Mouse (Mus musculus) macrophage (primary cell): ENCODE measurements at regions not wholly inside any gene's neighbourhood (a gene's known extent, or its start where the extent isn't known, plus 50 kb on each side); places are given as distances from the start of the nearest gene placed in this dataset.

Experiments
- H3K27ac ChIP-seq: fragments of 350-480 bp; formaldehyde crosslinking; 2 replicates; pipeline ENCODE4 v1.9.0; 2021
- H3K36me3 ChIP-seq: fragments of 350-480 bp; formaldehyde crosslinking; 2 replicates; pipeline ENCODE4 v1.9.0; 2021; ENCODE audit errors: inconsistent target
- H3K4me3 ChIP-seq: fragments of 350-480 bp; formaldehyde crosslinking; 2 replicates; pipeline ENCODE4 v1.9.0; 2021; ENCODE audit errors: inconsistent target
- H3K79me2 ChIP-seq: fragments of 350-480 bp; formaldehyde crosslinking; 2 replicates; pipeline ENCODE4 v1.9.0; 2021; ENCODE audit errors: inconsistent target
- WGBS: methylation state at CpG from one replicate; pipeline ENCODE4 v1.1.7; 2026; ENCODE audit warnings: inconsistent platforms; ENCODE audit not compliant: missing documents; 5-methylcytosine and 5-hydroxymethylcytosine counted together

GRCm38 (mm10) chr12:35293566-35293965 is 241.3 kb downstream of the Ahr start:
- no peak overlapping the region for H3K4me3 ChIP-seq
- H3K36me3 ChIP-seq: no peaks in the 10 kb centered on the region
- peak overlapping the region; percentile 70 for H3K27ac ChIP-seq
- no peaks in the 10 kb centered on the region for H3K79me2 ChIP-seq
- 73% methylated on average over 2 of the region's 2 CpGs for WGBS

- no peaks in the 10 kb centered on the region for H3K79me2 ChIP-seq
- H3K27ac ChIP-seq: peak overlapping the region; percentile 70
- no peak overlapping the region for H3K4me3 ChIP-seq
- no peaks in the 10 kb centered on the region for H3K36me3 ChIP-seq
- 8% methylated on average over 6 of the region's 6 CpGs for WGBS
Observed at GRCm38 (mm10) chr12:35291941-35292341, 242.9 kb downstream of the Ahr start.

DNA sequence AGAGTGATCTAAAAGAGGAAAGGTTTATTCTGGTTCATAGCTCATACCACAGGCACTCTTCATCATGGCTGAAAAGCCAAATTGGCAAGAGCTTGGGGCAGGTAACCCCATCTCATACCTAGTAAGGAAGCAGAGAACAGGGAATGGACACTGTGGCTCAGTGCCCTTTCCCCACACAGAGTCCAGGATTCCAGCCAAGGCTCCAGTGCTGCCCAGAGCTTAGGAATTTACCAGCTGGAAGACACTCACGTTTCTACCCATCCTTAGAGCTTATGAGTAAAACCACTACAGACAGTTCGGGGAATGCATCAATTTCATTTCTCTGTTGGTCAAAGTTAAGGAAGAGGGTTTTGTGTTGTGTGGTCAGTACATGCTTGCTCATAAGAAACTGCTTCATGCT is 241.0 kb downstream of the Snx13 start:
- Histone ChIP-seq H3K4me3 (no peak overlapping the region), H3K79me2 (no peaks in the 10 kb centered on the region), H3K36me3 (no peaks in the 10 kb centered on the region), H3K27ac (no peak overlapping the region)
- WGBS: 56% methylated on average over 2 of the region's 2 CpGs

GRCm38 (mm10) chr12:35287570-35287969 is 240.6 kb downstream of the Snx13 start:
- Histone ChIP-seq H3K79me2 (no peaks in the 10 kb centered on the region), H3K36me3 (no peaks in the 10 kb centered on the region), H3K27ac (no peak overlapping the region), H3K4me3 (no peak overlapping the region)
- WGBS: 93% methylated on average over 2 of the region's 3 CpGs

DNA sequence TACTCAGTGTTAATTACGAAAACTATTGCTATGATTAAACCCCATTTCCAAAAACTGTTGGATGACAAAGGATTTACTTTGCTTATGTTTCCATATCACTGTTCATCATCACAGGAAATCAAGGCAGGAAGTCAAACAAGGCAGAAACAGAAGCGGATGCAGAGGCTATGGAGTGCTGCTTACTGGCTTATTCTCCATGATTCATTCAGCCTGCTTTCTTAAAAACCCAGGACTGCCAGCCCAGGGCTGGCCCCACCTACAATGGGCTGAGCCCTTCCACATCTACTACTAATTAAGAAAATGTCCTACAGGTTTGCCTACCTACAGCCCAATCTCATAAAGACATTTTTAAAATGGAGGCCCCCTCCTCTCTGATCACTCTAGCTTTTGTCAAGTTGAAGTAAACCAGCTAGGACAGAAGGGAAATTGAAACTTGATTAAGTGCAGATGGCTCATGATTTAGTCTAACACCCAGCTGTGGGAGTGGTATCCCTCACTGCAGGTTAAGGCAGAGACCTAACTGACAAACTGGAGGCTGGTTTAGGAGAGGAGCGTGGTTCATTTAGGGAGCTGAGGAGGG is 240.1 kb downstream of the Snx13 start:
- Histone ChIP-seq H3K36me3 (no peaks in the 10 kb centered on the region), H3K27ac (no peak overlapping the region), H3K4me3 (no peak overlapping the region), H3K79me2 (no peaks in the 10 kb centered on the region)
- WGBS: 75% methylated on average over 3 of the region's 3 CpGs

- Histone ChIP-seq H3K4me3 (no peak overlapping the region), H3K79me2 (no peaks in the 10 kb centered on the region), H3K36me3 (no peaks in the 10 kb centered on the region), H3K27ac (no peak overlapping the region)
- WGBS: 97% methylated on average over 2 of the region's 2 CpGs
Observed at GRCm38 (mm10) chr12:35284345-35284744, 237.4 kb downstream of the Snx13 start.

DNA sequence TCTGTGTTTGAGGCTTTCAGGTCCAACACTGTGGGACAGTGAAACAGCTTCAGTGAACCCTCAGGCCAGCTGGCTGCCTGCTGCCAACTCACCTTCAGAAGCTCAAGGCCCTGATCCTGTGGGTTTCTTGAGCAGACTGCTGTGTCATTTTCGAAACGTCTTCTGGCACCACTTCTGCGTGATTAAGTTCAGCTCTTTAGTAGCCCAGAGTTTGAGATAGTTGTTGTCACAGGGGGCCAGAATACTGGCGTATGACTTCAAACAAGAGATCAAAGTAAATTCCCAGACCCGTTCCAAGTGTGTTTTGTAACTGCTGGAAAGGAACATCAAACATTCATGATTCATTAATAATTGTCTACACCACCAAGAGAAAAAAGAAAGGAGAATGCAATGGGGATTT is 236.9 kb downstream of the Snx13 start:
- 54% methylated on average over 5 of the region's 5 CpGs for WGBS
- no peaks in the 10 kb centered on the region for H3K79me2 ChIP-seq
- no peak overlapping the region for H3K27ac ChIP-seq
- H3K4me3 ChIP-seq: no peak overlapping the region
- no peaks in the 10 kb centered on the region for H3K36me3 ChIP-seq

- Histone ChIP-seq H3K36me3 (no peaks in the 10 kb centered on the region), H3K4me3 (no peak overlapping the region), H3K79me2 (no peaks in the 10 kb centered on the region), H3K27ac (no peak overlapping the region)
Observed at GRCm38 (mm10) chr12:35283407-35283806, 236.4 kb downstream of the Snx13 start.

GRCm38 (mm10) chr12:35269465-35269864 is 222.5 kb downstream of the Snx13 start:
- H3K79me2 ChIP-seq: no peaks in the 10 kb centered on the region
- H3K36me3 ChIP-seq: no peaks in the 10 kb centered on the region
- H3K27ac ChIP-seq: peak overlapping the region; percentile 45
- no peak overlapping the region for H3K4me3 ChIP-seq

DNA sequence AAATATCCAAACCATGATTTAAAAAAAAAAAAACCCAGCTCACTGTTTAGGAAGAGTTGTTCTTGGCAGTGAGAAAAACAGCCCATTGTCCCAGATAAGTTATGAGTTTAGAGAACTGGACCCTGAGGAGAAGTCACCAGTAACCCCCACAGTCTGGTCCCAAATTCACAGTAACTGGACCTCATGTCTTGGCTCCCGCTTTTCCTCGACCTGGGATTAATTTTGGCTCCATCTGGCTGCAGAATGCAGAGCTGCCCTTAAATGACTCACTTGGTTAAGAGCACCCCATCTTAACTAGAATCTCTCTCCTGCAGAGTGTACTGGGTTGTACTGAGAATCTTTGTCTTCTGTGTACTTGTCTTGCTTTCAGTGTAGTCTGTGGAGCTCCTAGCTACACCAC is 221.0 kb downstream of the Snx13 start:
- 94% methylated on average over 2 of the region's 2 CpGs for WGBS
- no peaks in the 10 kb centered on the region for H3K79me2 ChIP-seq
- H3K36me3 ChIP-seq: no peaks in the 10 kb centered on the region
- no peak overlapping the region for H3K27ac ChIP-seq
- no peak overlapping the region for H3K4me3 ChIP-seq

GRCm38 (mm10) chr12:35267023-35267654 is 220.2 kb downstream of the Snx13 start:
- 23% methylated on average over 6 of the region's 6 CpGs for WGBS
- H3K27ac ChIP-seq: no peak overlapping the region

GRCm38 (mm10) chr12:35259781-35260180 is 212.8 kb downstream of the Snx13 start:
- Histone ChIP-seq H3K4me3 (no peak overlapping the region), H3K27ac (no peak overlapping the region), H3K36me3 (no peaks in the 10 kb centered on the region), H3K79me2 (no peaks in the 10 kb centered on the region)

More at GRCm38 (mm10) chr12:35267023-35267654, 220.2 kb downstream of the Snx13 start:
- Histone ChIP-seq H3K4me3 (no peak overlapping the region), H3K79me2 (no peaks in the 10 kb centered on the region), H3K36me3 (no peaks in the 10 kb centered on the region)

- Histone ChIP-seq H3K4me3 (no peak overlapping the region), H3K36me3 (no peaks in the 10 kb centered on the region), H3K27ac (no peak overlapping the region), H3K79me2 (no peaks in the 10 kb centered on the region)
- WGBS: 97% methylated on average over 2 of the region's 2 CpGs
Observed at GRCm38 (mm10) chr12:35255723-35256401, 208.9 kb downstream of the Snx13 start.

DNA sequence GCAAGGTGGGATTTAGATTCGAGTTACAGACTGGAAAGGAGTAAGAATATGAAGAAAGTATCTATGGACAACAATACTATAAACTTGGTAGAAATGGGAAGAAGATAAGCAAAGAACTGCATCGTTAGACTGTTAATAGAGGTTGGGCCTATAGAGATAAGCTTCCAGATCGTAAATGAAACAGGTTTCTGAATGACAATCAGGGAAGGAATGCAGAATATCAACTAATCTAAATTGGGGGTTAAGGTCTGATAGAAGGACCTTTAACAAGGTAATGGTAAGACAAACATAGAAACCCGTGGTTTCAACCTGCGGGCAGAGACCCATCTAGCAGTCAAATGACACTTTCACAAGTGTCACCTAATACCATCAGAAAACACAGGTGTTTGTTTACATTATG is 201.5 kb downstream of the Snx13 start:
- Histone ChIP-seq H3K27ac (no peak overlapping the region), H3K4me3 (no peak overlapping the region), H3K36me3 (no peaks in the 10 kb centered on the region), H3K79me2 (no peaks in the 10 kb centered on the region)
- WGBS: 83% methylated on average over 5 of the region's 5 CpGs

DNA sequence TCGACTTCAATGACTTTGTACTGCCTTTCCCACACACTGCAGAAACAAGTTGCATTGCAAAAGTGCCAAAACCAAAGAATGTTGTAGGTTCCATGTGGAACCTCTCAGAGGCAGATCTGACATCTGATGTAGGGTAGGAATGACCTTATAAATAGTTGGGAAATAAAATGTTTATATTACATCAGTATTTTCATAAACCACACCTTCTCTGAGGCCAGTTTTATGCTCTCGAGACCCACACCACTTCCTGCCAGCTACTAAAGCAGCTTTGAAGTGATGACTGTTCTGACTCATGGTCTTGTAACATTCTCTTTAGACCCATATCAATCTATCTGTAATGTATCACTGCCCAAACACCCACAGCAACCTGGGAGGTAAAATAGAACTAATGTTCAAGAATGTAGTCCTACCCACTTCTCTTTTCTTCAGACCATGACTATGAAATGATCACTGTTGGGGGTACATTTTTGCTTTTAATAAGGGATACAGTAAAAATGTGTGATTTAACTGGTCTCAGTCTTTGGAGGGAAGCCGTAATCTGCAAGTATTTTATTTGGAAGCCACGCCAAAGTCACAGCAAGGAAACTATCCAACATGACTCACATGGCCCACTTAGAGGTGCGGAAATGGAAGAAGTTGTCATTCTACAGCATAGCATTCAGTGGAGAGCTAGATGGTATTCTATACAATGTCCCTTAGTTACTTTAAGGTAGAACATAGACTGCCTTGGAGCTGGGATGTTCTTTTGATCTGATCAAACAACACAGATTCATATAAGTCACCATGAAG is 199.4 kb downstream of the Snx13 start:
- no peaks in the 10 kb centered on the region for H3K79me2 ChIP-seq
- 79% methylated on average over 5 of the region's 5 CpGs for WGBS
- no peak overlapping the region for H3K4me3 ChIP-seq
- no peaks in the 10 kb centered on the region for H3K36me3 ChIP-seq
- H3K27ac ChIP-seq: no peak overlapping the region
